Comparison of ENCODE assay signal across 8 mouse cellular contexts in genomic region chr4:133277104-133278026, GRCm38 (mm10). TPM values are rescaled to one million over a fixed set of nuclear protein-coding genes. Genes with fewer than 3 reads are reported as not detected.
DNase-seq lines count a peak whose midpoint lies in the region; ATAC-seq lines count a peak whose summit lies in the region.

TSS of gene Tmem222 (minus strand) at chr4:133277792.

- no peaks in the 10 kb centered on the region for H3K9me3 ChIP-seq in heart, embryonic 14.5 days (ENCODE audit: control insufficient read depth, low read length)
- H3K9me3 ChIP-seq in liver, embryonic 13.5 days (replicated peaks) = no peaks in the 10 kb centered on the region
- no peaks in the 10 kb centered on the region for H3K9me3 ChIP-seq in stomach, embryonic 16.5 days (replicated peaks; ENCODE audit: control insufficient read depth, low read length)

- peaks cover 6% of the 10 kb centered on the region; the same call in 1 of the 2 replicates for H3K36me3 ChIP-seq in heart, embryonic 14.5 days (ENCODE audit: control insufficient read depth, insufficient read depth, low read length)
- H3K36me3 ChIP-seq in liver, embryonic 13.5 days = peaks cover 16% of the 10 kb centered on the region
- H3K36me3 ChIP-seq in stomach, embryonic 16.5 days (ENCODE audit: control insufficient read depth, insufficient read depth, low read length) = no peaks in the 10 kb centered on the region

- under 1% methylated on average over 69 of the region's 73 CpGs for WGBS in heart, embryonic 14.5 days
- under 1% methylated on average over 73 of the region's 73 CpGs for WGBS in liver, embryonic 13.5 days (ENCODE audit: insufficient replicate concordance)
- under 1% methylated on average over 73 of the region's 73 CpGs for WGBS in stomach, embryonic 16.5 days

- H3K9ac ChIP-seq in heart, embryonic 14.5 days (ENCODE audit: low read length) = peak within 1 kb of the TSS; percentile 88
- peak within 1 kb of the TSS; percentile 94 for H3K9ac ChIP-seq in liver, embryonic 13.5 days
- H3K9ac ChIP-seq in stomach, embryonic 16.5 days (ENCODE audit: low read length) = peak within 1 kb of the TSS; percentile 87

- H3K4me3 ChIP-seq in brown adipose tissue, adult 24 weeks (ENCODE audit: insufficient read depth, low read depth, low read length) = peak within 1 kb of the TSS; percentile 95
- peak within 1 kb of the TSS; percentile 68 to 86 for H3K4me3 ChIP-seq in heart, embryonic 14.5 days (ENCODE audit: control insufficient read depth in 1 of 2, insufficient read depth in 1 of 2, low read depth in 1 of 2, low read length in 2 of 2)
- peak within 1 kb of the TSS; percentile 96 for H3K4me3 ChIP-seq in liver, embryonic 13.5 days (replicated peaks)
- peak within 1 kb of the TSS; percentile 72 for H3K4me3 ChIP-seq in stomach, embryonic 16.5 days (replicated peaks; ENCODE audit: low read length)

- H3K27me3 ChIP-seq in heart, embryonic 14.5 days (ENCODE audit: control insufficient read depth, insufficient read depth, low read length) = no peaks in the 10 kb centered on the region
- no peaks in the 10 kb centered on the region for H3K27me3 ChIP-seq in liver, embryonic 13.5 days
- no peaks in the 10 kb centered on the region for H3K27me3 ChIP-seq in stomach, embryonic 16.5 days (ENCODE audit: control insufficient read depth, insufficient read depth, low read length)

- DNase-seq in CD4-positive, CD25-positive, alpha-beta regulatory T cell, adult 2 months (ENCODE audit: low read depth, low spot score) = peak; percentile 94
- DNase-seq in fibroblast of lung, adult 2 months (ENCODE audit: low read depth) = peak; percentile 87
- DNase-seq in kidney, postnatal 14 days = peak; percentile 96
- DNase-seq in liver, embryonic 13.5 days = peak; percentile 87
- peak; percentile 96 for DNase-seq in neural tube, embryonic 10.5 days (ENCODE audit: extremely low spot score, low spot score)

- peaks cover 6% of the 10 kb centered on the region; the same call in 1 of the 2 replicates for H3K4me1 ChIP-seq in brown adipose tissue, adult 24 weeks (ENCODE audit: control insufficient read depth, insufficient read depth, insufficient read length, low read length)
- H3K4me1 ChIP-seq in heart, embryonic 14.5 days (ENCODE audit: control insufficient read depth in 2 of 2, insufficient read depth in 2 of 2, low read length in 2 of 2) = peaks cover 10 to 23% of the 10 kb centered on the region in 2 experiments
- H3K4me1 ChIP-seq in liver, embryonic 13.5 days (replicated peaks) = peaks cover 45% of the 10 kb centered on the region
- H3K4me1 ChIP-seq in stomach, embryonic 16.5 days (ENCODE audit: control insufficient read depth, insufficient read depth, low read length) = peaks cover 25% of the 10 kb centered on the region

- H3K27ac ChIP-seq in brown adipose tissue, adult 24 weeks (replicated peaks; ENCODE audit: low read depth, low read length) = peak within 1 kb of the TSS; percentile 90
- peak within 1 kb of the TSS; percentile 84 to 87 for H3K27ac ChIP-seq in heart, embryonic 14.5 days (replicated peaks in 1 of 2; ENCODE audit: control insufficient read depth in 1 of 2, insufficient read depth in 1 of 2, low read depth in 2 of 2, low read length in 2 of 2)
- H3K27ac ChIP-seq in liver, embryonic 13.5 days = peak within 1 kb of the TSS; percentile 89
- peak within 1 kb of the TSS; percentile 91 for H3K27ac ChIP-seq in stomach, embryonic 16.5 days (ENCODE audit: low read length)

- peak; percentile 87 for ATAC-seq in heart, embryonic 14.5 days (ENCODE audit: insufficient number of reproducible peaks, insufficient read depth, low FRiP score, low read depth)
- peak; percentile 93 for ATAC-seq in liver, embryonic 13.5 days (ENCODE audit: low read depth)
- ATAC-seq in stomach, embryonic 16.5 days (ENCODE audit: insufficient read depth, low FRiP score) = peak; percentile 95

- H3K4me2 ChIP-seq in heart, embryonic 14.5 days (ENCODE audit: low read length) = peak within 1 kb of the TSS; percentile 79
- peak within 1 kb of the TSS; percentile 92 for H3K4me2 ChIP-seq in liver, embryonic 13.5 days
- H3K4me2 ChIP-seq in stomach, embryonic 16.5 days (ENCODE audit: low read depth, low read length) = peak within 1 kb of the TSS; percentile 77

RNA-seq across cellular contexts. Expression of gene Tmem222, which starts in this region (rescaled TPM):
- 28.8 and 34.4 TPM in 2 replicates for polyA plus RNA-seq in brown adipose tissue, adult 24 weeks (2012; ENCODE audit: insufficient read depth, insufficient read length, missing spikeins)
- polyA plus RNA-seq in heart, embryonic 14.5 days (2014; fragmentation: Nextera tagmentation; extraction: Ambion mirVana) = 54.7 and 57.1 TPM in 2 replicates
- 38.9 and 41.0 TPM in 2 replicates for polyA plus RNA-seq in liver, embryonic 13.5 days (2015; fragmentation: Nextera tagmentation; extraction: Ambion mirVana)
- polyA plus RNA-seq in stomach, embryonic 16.5 days (2015; fragmentation: Nextera tagmentation; extraction: Ambion mirVana) = 71.3 and 74.3 TPM in 2 replicates

Comparison
In these comparisons a context has a peak if more than half of its experiments do, and no peak if none do; other contexts are left out.
1. Peak in every context shown above with its lines: DNase-seq, ATAC-seq, H3K4me3 ChIP-seq and H3K27ac ChIP-seq.